Mouse (Mus musculus): ENCODE results near the gene Hspg2.

GRCm38 (mm10) chr4:137452190-137452589 lies 16.4 kb upstream of the Hspg2 start:
- no peak for TF ChIP-seq USF1 (IDR thresholded peaks at IDR 0.05; ENCODE audit: low read depth)
- no peak for TF ChIP-seq CTCF (IDR thresholded peaks at IDR 0.05; ENCODE audit: control insufficient read depth, insufficient read depth, insufficient read length)
- no peak for TF ChIP-seq CEBPB (IDR thresholded peaks at IDR 0.05; ENCODE audit: low read depth)
- no peak for TF ChIP-seq MAX (IDR thresholded peaks at IDR 0.05)
